21 mouse cellular contexts compared by ENCODE assay signal in genomic region chr5:124492618-124493017, GRCm38 (mm10). TPM values are rescaled to one million over a fixed set of nuclear protein-coding genes. Genes with fewer than 3 reads are reported as not detected.
DNase-seq lines count a peak whose midpoint lies in the region; ATAC-seq and TF ChIP-seq lines count a peak whose summit lies in the region.
"Had no signal": no experiment of that assay in that cellular context is flagged by ENCODE, and none has a peak within 500 bp of the region (broad histone marks: within the 10 kb centered on the region; RNA-seq: fewer than 3 reads in every experiment).

No protein-coding gene starts in this region.

- no peak overlapping the region for H3ac ChIP-seq in myocyte (ENCODE audit: control insufficient read depth, insufficient read length)

- H3K9ac ChIP-seq in midbrain, embryonic 16.5 days (ENCODE audit: low read depth, low read length) = no peak overlapping the region
- H3K9ac ChIP-seq: forebrain, embryonic 13.5 days; forebrain, postnatal 0 days; heart, embryonic 12.5 days; hindbrain, embryonic 14.5 days had no signal

- H3K9me3 ChIP-seq in midbrain, embryonic 16.5 days (replicated peaks; ENCODE audit: control insufficient read depth, low read length, poor library complexity, severe bottlenecking) = no peaks in the 10 kb centered on the region
- H3K9me3 ChIP-seq: forebrain, embryonic 13.5 days; heart, embryonic 12.5 days; hindbrain, embryonic 10.5 days had no signal

- no peaks in the 10 kb centered on the region for H3K27me3 ChIP-seq in myocyte (ENCODE audit: control insufficient read depth, insufficient read depth, insufficient read length)
- H3K27me3 ChIP-seq in midbrain, embryonic 16.5 days (ENCODE audit: control insufficient read depth, insufficient read depth, low read depth, low read length) = no peaks in the 10 kb centered on the region
- H3K27me3 ChIP-seq: CH12.LX; forebrain, embryonic 13.5 days; heart, embryonic 12.5 days; Patski had no signal

- no peaks in the 10 kb centered on the region for H3K36me3 ChIP-seq in myocyte (ENCODE audit: control insufficient read depth, insufficient read depth)
- H3K36me3 ChIP-seq in midbrain, embryonic 16.5 days (ENCODE audit: control insufficient read depth, insufficient read depth, low read length) = peaks cover 13% of the 10 kb centered on the region

- WGBS in midbrain, embryonic 16.5 days = 94% methylated on average over 4 of the region's 4 CpGs

- no peak overlapping the region for H3K4me2 ChIP-seq in myocyte (ENCODE audit: low read depth)
- H3K4me2 ChIP-seq in midbrain, embryonic 16.5 days (ENCODE audit: low read length) = no peak overlapping the region
- H3K4me2 ChIP-seq: forebrain, embryonic 13.5 days; heart, embryonic 12.5 days; hindbrain, embryonic 14.5 days had no signal

- no peak overlapping the region for H3K4me3 ChIP-seq in myocyte
- H3K4me3 ChIP-seq in midbrain, embryonic 16.5 days (ENCODE audit: low read depth, low read length) = no peak overlapping the region
- H3K4me3 ChIP-seq: forebrain, embryonic 13.5 days; heart, embryonic 12.5 days; hindbrain, embryonic 10.5 days had no signal

- peak; percentile 83 for DNase-seq in layer of hippocampus, adult 9-11 months
- no peak for DNase-seq in layer of hippocampus, adult 9-10 months (ENCODE audit: low spot score)
- DNase-seq in kidney, postnatal 36 days = no peak
- DNase-seq: adrenal gland, adult 2 months; adrenal gland, postnatal 36 days; cerebellum, adult 11 months; cerebellum, adult 8-10 months; cerebellum, postnatal 14 days; forebrain, postnatal 0 days; gastrocnemius, postnatal 10 days had no signal

- no peak overlapping the region for H3K27ac ChIP-seq in midbrain, embryonic 16.5 days (ENCODE audit: low read length)
- H3K27ac ChIP-seq: forebrain, embryonic 13.5 days; hindbrain, embryonic 10.5 days; hindbrain, embryonic 14.5 days had no signal

- no peaks in the 10 kb centered on the region for H3K4me1 ChIP-seq in midbrain, embryonic 16.5 days (ENCODE audit: control insufficient read depth, insufficient read depth, low read length)
- H3K4me1 ChIP-seq: heart, embryonic 12.5 days had no signal

- peak; percentile 50 for ATAC-seq in common myeloid progenitor, adult 5-6 weeks (replicated peaks; ENCODE audit: low read depth, poor library complexity, severe bottlenecking)
- ATAC-seq in megakaryocyte, adult 5-6 weeks (ENCODE audit: poor library complexity, severe bottlenecking) = peak; percentile 71
- ATAC-seq in midbrain, embryonic 16.5 days = no peak
- ATAC-seq: activated CD4-positive, CD25-positive, alpha-beta regulatory T cell, adult 4 months; forebrain, embryonic 13.5 days; forebrain, postnatal 0 days; Patski had no signal

- no peak for TF ChIP-seq POLR2A in myocyte (IDR thresholded peaks at IDR 0.05; ENCODE audit: insufficient read length, low read depth)

- no peaks in the 10 kb centered on the region for H3K79me2 ChIP-seq in myocyte (ENCODE audit: control insufficient read depth, insufficient read depth)

TF ChIP-seq in myocyte, 11 proteins besides CTCF, POLR2A, EP300 and RAD21:
- TF ChIP-seq MYOD1 (IDR thresholded peaks at IDR 0.05; ENCODE audit: control insufficient read depth in 1 of 3, insufficient read length in 2 of 3, low read depth in 2 of 3) = no peak
- no peak for TF ChIP-seq TCF3 (IDR thresholded peaks at IDR 0.05; ENCODE audit: insufficient read length, low read depth)
- TF ChIP-seq E2F4 (IDR thresholded peaks at IDR 0.05; ENCODE audit: insufficient read depth) = no peak
- TF ChIP-seq USF1 (IDR thresholded peaks at IDR 0.05; ENCODE audit: low read depth) = no peak
- peak; percentile 50 for TF ChIP-seq POLR2AphosphoS2 (IDR thresholded peaks at IDR 0.05; ENCODE audit: insufficient read length, low read depth)

RNA-seq across cellular contexts. Expression of gene Snrnp35, which starts 9.7 kb away (rescaled TPM):
- total RNA-seq in common myeloid progenitor, adult 5-6 weeks (2017) = 12.1 and 15.4 TPM in 2 replicates
- total RNA-seq in megakaryocyte, adult 5-6 weeks (2015) = 3.8 and 5.7 TPM in 2 replicates
- 10.6 and 12.0 TPM in 2 replicates for total RNA-seq in megakaryocyte, adult 5-6 weeks (2017)
- 18.9 TPM for polyA plus RNA-seq in myocyte (2012; fragmentation: generic; extraction: Trizol)
- 19.9 and 21.7 TPM in 2 replicates for polyA plus RNA-seq in midbrain, embryonic 16.5 days (2015; fragmentation: Nextera tagmentation; extraction: Ambion mirVana)

RNA-seq across cellular contexts. Expression of gene Rilpl2, which starts 14.5 kb away (rescaled TPM):
- 23.1 and 32.4 TPM in 2 replicates for total RNA-seq in common myeloid progenitor, adult 5-6 weeks (2017)
- 42.8 and 45.4 TPM in 2 replicates for total RNA-seq in megakaryocyte, adult 5-6 weeks (2015)
- total RNA-seq in megakaryocyte, adult 5-6 weeks (2017) = 42.5 and 42.9 TPM in 2 replicates
- 22.3 TPM for polyA plus RNA-seq in myocyte (2012; fragmentation: generic; extraction: Trizol)
- polyA plus RNA-seq in midbrain, embryonic 16.5 days (2015; fragmentation: Nextera tagmentation; extraction: Ambion mirVana) = 25.3 and 29.9 TPM in 2 replicates

RNA-seq across cellular contexts. Expression of gene Rilpl1, which starts 38.6 kb away (rescaled TPM):
- 3.1 and 5.3 TPM in 2 replicates for total RNA-seq in common myeloid progenitor, adult 5-6 weeks (2017)
- total RNA-seq in megakaryocyte, adult 5-6 weeks (2015) = 0.75 and 1.2 TPM in 2 replicates
- total RNA-seq in megakaryocyte, adult 5-6 weeks (2017) = 0.48 and 0.65 TPM in 2 replicates
- 43.1 TPM for polyA plus RNA-seq in myocyte (2012; fragmentation: generic; extraction: Trizol)
- polyA plus RNA-seq in midbrain, embryonic 16.5 days (2015; fragmentation: Nextera tagmentation; extraction: Ambion mirVana) = 10.6 and 11.7 TPM in 2 replicates

RNA-seq across cellular contexts. Expression of gene Tmed2, which starts 47.9 kb away (rescaled TPM):
- 643 and 733 TPM in 2 replicates for total RNA-seq in common myeloid progenitor, adult 5-6 weeks (2017)
- total RNA-seq in megakaryocyte, adult 5-6 weeks (2015) = 561 and 605 TPM in 2 replicates
- 974 and 1,002 TPM in 2 replicates for total RNA-seq in megakaryocyte, adult 5-6 weeks (2017)
- polyA plus RNA-seq in myocyte (2012; fragmentation: generic; extraction: Trizol) = 131 TPM
- 340 and 348 TPM in 2 replicates for polyA plus RNA-seq in midbrain, embryonic 16.5 days (2015; fragmentation: Nextera tagmentation; extraction: Ambion mirVana)

RNA-seq across cellular contexts. Expression of gene Kmt5a, which starts 52.9 kb away (rescaled TPM):
- 130 and 182 TPM in 2 replicates for total RNA-seq in common myeloid progenitor, adult 5-6 weeks (2017)
- total RNA-seq in megakaryocyte, adult 5-6 weeks (2015) = 370 and 380 TPM in 2 replicates
- 240 and 272 TPM in 2 replicates for total RNA-seq in megakaryocyte, adult 5-6 weeks (2017)
- polyA plus RNA-seq in myocyte (2012; fragmentation: generic; extraction: Trizol) = 58.0 TPM
- 12.3 and 15.4 TPM in 2 replicates for polyA plus RNA-seq in midbrain, embryonic 16.5 days (2015; fragmentation: Nextera tagmentation; extraction: Ambion mirVana)
